Mouse (Mus musculus): ENCODE data around the gene Spata1. TPM values are rescaled to one million over a fixed set of nuclear protein-coding genes. Genes with fewer than 3 reads are reported as not detected.

Spata1 gene
- polyA plus RNA-seq, 1 experiment from 2014 or later, result 6.4 TPM

GRCm38 (mm10) chr3:146413992-146414391, 85.6 kb downstream of the Spata1 start:
- ATAC-seq (ENCODE audit: low FRiP score), result no peak
- H3K9ac ChIP-seq, result no peak overlapping the region
- peaks cover 14% of the 10 kb centered on the region for H3K4me1 ChIP-seq (replicated peaks)
- no peaks in the 10 kb centered on the region for H3K27me3 ChIP-seq
- H3K4me2 ChIP-seq, result no peak overlapping the region
- no peak overlapping the region for H3K27ac ChIP-seq
- peaks cover 18% of the 10 kb centered on the region for H3K36me3 ChIP-seq
- no peaks in the 10 kb centered on the region for H3K9me3 ChIP-seq
- WGBS, result 93% methylated on average over 4 of the region's 4 CpGs
- no peak overlapping the region for H3K4me3 ChIP-seq

- Histone ChIP-seq H3K4me3 (no peak overlapping the region), H3K9ac (no peak overlapping the region), H3K4me2 (no peak overlapping the region), H3K4me1 (replicated peaks) (peaks cover 14% of the 10 kb centered on the region), H3K36me3 (peaks cover 10% of the 10 kb centered on the region), H3K9me3 (no peaks in the 10 kb centered on the region), H3K27ac (no peak overlapping the region), H3K27me3 (no peaks in the 10 kb centered on the region)
- ATAC-seq (ENCODE audit: low FRiP score), result no peak
- 94% methylated on average over 13 of the region's 13 CpGs for WGBS
Measured at GRCm38 (mm10) chr3:146413016-146413415, 86.5 kb downstream of the Spata1 start.

- H3K9me3 ChIP-seq, result no peaks in the 10 kb centered on the region
- no peak for ATAC-seq (ENCODE audit: low FRiP score)
- no peak overlapping the region for H3K27ac ChIP-seq
- no peaks in the 10 kb centered on the region for H3K27me3 ChIP-seq
- peaks cover 7% of the 10 kb centered on the region for H3K36me3 ChIP-seq
- peaks cover 18% of the 10 kb centered on the region for H3K4me1 ChIP-seq (replicated peaks)
- WGBS, result 98% methylated on average over 7 of the region's 7 CpGs
- no peak overlapping the region for H3K4me2 ChIP-seq
- H3K9ac ChIP-seq, result no peak overlapping the region
- H3K4me3 ChIP-seq, result no peak overlapping the region
Measured at GRCm38 (mm10) chr3:146412480-146412879, 87.1 kb downstream of the Spata1 start.

GRCm38 (mm10) chr3:146412008-146412407, 87.5 kb downstream of the Spata1 start:
- Histone ChIP-seq H3K27ac (no peak overlapping the region), H3K4me2 (no peak overlapping the region), H3K4me3 (no peak overlapping the region), H3K27me3 (no peaks in the 10 kb centered on the region), H3K9ac (0 out of 2 replicates have a peak overlapping the region, but pooled peaks have one; percentile 8), H3K36me3 (peaks cover 2% of the 10 kb centered on the region), H3K9me3 (no peaks in the 10 kb centered on the region), H3K4me1 (replicated peaks) (peaks cover 23% of the 10 kb centered on the region)
- 74% methylated on average over 2 of the region's 2 CpGs for WGBS
- 0 out of 2 replicates have a peak, but pooled peaks have one; percentile 18 for ATAC-seq (ENCODE audit: low FRiP score)

- no peak overlapping the region for H3K9ac ChIP-seq
- H3K36me3 ChIP-seq, result no peaks in the 10 kb centered on the region
- no peak overlapping the region for H3K4me3 ChIP-seq
- no peak overlapping the region for H3K4me2 ChIP-seq
- 87% methylated on average over 7 of the region's 7 CpGs for WGBS
- H3K9me3 ChIP-seq, result no peaks in the 10 kb centered on the region
- no peak for ATAC-seq (ENCODE audit: low FRiP score)
- H3K27me3 ChIP-seq, result no peaks in the 10 kb centered on the region
- H3K4me1 ChIP-seq (replicated peaks), result peaks cover 41% of the 10 kb centered on the region
- H3K27ac ChIP-seq, result no peak overlapping the region
Measured at GRCm38 (mm10) chr3:146410114-146410513, 89.4 kb downstream of the Spata1 start.

Other genes starting within 250 kb of the Spata1 start
- gene Ssx2ip, start 95.1 kb downstream of the Spata1 start, polyA plus RNA-seq (2015; fragmentation: Nextera tagmentation; extraction: Ambion mirVana), result 13.3 and 14.4 TPM in 2 replicates
- 4.6 and 5.1 TPM in 2 replicates for gene Ctbs, start 50.0 kb downstream of the Spata1 start, polyA plus RNA-seq (2015; fragmentation: Nextera tagmentation; extraction: Ambion mirVana)
- 565 TPM in 2 replicates for gene Gng5, start 54 bp upstream of the Spata1 start, polyA plus RNA-seq (2015; fragmentation: Nextera tagmentation; extraction: Ambion mirVana)
- 48.9 and 49.6 TPM in 2 replicates for gene Rpf1, start 21.7 kb upstream of the Spata1 start, polyA plus RNA-seq (2015; fragmentation: Nextera tagmentation; extraction: Ambion mirVana)
- not detected in 2 replicates for gene Uox, start 70.7 kb upstream of the Spata1 start, polyA plus RNA-seq (2015; fragmentation: Nextera tagmentation; extraction: Ambion mirVana)
- gene Dnase2b, start 115.8 kb upstream of the Spata1 start, polyA plus RNA-seq (2015; fragmentation: Nextera tagmentation; extraction: Ambion mirVana), result not detected in 2 replicates
- not detected in 2 replicates for gene 4930503B20Rik, start 151.6 kb upstream of the Spata1 start, polyA plus RNA-seq (2015; fragmentation: Nextera tagmentation; extraction: Ambion mirVana)
- 0.23 and 0.44 TPM in 2 replicates for gene Samd13, start 185.8 kb upstream of the Spata1 start, polyA plus RNA-seq (2015; fragmentation: Nextera tagmentation; extraction: Ambion mirVana)